Mouse (Mus musculus) gastrocnemius, adult 2 months (tissue): ENCODE data around the gene Tead3. TPM values are rescaled to one million over a fixed set of nuclear protein-coding genes. Genes with fewer than 3 reads are reported as not detected.

ENCODE experiments used
- DNase-seq: peaks from one replicate; pipeline ENCODE4 v3.0.0; 2022
- H3K27ac ChIP-seq: fragments of 200-600 bp; 2 replicates; pipeline ENCODE4 v1.8.1; 2022; ENCODE audit warnings: mild to moderate bottlenecking
- H3K4me3 ChIP-seq: fragments of 200-600 bp; 2 replicates; pipeline ENCODE4 v1.8.1; 2022; ENCODE audit warnings: mild to moderate bottlenecking, moderate library complexity
- CTCF ChIP-seq: fragments of 200-600 bp; IDR thresholded peaks from 2 replicates; pipeline ENCODE4 v1.8.1; 2022; ENCODE audit warnings: antibody characterized with exemption, mild to moderate bottlenecking, moderate library complexity
- intact Hi-C: fragments of 180-260 bp; cut with DNase I; formaldehyde crosslinking; loops from one replicate; pipeline ENCODE4 v1.15.1; 2025
- total RNA-seq, 2 experiments: library from RNA; stranded (reverse); gene quantifications; 2 replicates each; pipeline ENCODE4 v1.2.3; 2021

The Tead3 gene
- total RNA-seq, 2 experiments from 2014 or later, result 6.9 to 7.4 TPM

DNA sequence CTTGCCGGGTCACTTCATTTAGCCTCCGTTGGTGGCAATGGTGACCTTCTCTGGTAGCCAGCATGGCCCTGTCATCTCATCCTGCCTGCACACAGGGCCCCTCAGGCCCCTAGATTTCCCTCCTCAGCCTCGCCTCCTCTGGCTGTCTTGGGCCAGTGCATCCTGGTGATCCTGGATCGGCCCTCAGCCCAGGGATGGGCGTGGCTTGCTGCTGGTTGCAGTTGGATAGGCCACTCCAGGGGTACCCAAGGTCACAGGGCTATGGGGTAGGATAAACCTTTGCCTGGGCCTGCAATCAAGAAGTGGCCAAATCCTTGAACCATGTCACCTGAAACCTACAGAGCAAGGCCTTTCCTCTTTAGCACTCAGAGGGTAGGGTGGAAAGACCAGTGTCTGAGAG lies 63.7 kb downstream of the Tead3 start:
- intact Hi-C loops, result no loop called here
- peak; percentile 50 for DNase-seq
- peak overlapping the region; percentile 43; the same call in 1 of the 2 replicates for H3K27ac ChIP-seq
- TF ChIP-seq CTCF, result no peak
- no peak overlapping the region for H3K4me3 ChIP-seq

DNA sequence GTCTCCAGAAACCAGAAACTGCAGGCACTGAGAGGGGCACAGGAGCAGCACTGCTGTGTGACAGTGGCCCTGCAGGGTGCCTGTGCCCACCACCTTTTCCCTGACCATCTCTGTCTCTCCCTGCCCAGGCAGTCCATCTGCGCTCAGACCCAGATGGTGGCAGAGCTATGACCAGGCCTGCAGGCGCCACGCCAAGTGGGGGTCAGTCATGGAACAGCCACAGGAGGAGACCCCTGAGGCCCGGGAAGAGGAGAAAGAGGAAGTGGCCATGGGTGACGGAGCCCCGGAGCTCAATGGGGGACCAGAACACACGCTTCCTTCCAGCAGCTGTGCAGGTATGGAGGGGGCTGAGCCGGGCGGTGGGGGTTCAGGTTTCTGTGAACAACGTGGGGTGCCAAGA lies 64.5 kb downstream of the Tead3 start:
- TF ChIP-seq CTCF, result no peak
- H3K4me3 ChIP-seq, result no peak overlapping the region
- H3K27ac ChIP-seq, result peak overlapping the region; percentile 24; the same call in 1 of the 2 replicates
- no peak for DNase-seq
- intact Hi-C loops, result no loop called here

DNA sequence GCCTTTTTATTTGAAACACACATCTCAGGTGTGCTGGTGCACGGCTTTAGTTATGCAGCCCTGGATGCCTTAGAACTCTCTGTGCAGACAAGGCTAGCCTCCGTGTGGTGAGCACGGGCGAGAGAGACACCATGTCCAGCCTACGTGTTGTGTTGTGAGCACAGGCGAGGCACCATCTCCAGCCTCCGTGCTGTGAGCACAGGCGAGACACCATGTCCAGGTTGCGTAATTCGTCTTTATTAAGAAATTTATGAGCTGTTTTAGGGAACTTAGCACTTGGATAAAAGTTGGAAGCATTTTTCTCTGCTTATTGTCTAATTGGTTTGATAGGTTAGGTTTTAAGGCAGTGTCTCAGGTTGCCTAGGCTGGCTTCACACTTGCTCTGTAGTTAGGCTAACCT lies 67.4 kb downstream of the Tead3 start:
- intact Hi-C loops, result no loop called here
- Histone ChIP-seq H3K27ac (no peak overlapping the region), H3K4me3 (no peak overlapping the region)
- no peak for DNase-seq
- no peak for TF ChIP-seq CTCF

DNA sequence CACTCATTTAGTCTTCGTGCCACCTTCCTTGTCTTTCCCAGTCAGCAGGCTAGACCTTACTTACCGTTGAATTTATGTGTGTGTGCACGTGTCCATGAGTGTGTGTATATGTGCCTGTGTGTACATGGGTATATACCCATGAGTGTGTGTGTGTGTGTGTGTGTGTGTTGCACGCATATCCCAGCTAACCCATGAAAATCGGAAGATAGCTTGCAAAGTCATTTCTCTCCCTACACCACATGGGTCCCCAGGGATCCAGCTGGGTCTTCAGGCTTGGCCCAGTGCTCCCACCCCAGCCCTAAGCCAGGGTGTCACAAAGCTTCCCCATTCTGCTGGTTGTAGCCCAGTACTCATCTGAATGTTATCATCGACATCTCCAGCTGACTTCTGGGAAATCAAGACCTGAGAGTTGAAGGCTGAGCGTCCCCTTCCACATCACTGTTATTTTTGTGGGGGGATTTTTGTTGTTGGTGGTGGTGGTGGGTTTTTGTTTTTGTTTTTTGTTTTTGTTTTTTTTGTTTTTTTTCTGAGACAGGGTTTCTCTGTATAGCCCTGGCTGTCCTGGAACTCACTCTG lies 68.7 kb downstream of the Tead3 start:
- TF ChIP-seq CTCF, result no peak
- no peak for DNase-seq
- Histone ChIP-seq H3K4me3 (no peak overlapping the region), H3K27ac (no peak overlapping the region)
- intact Hi-C loops, result no loop called here

Other genes starting within 250 kb of the Tead3 start
- gene Scube3, start 208.7 kb downstream of the Tead3 start, total RNA-seq, result under 1 TPM; 0.17 to 0.20 TPM
- 10 to 100 TPM; 12.9 to 13.9 TPM for gene Zfp523, start 173.7 kb downstream of the Tead3 start, total RNA-seq
- gene Def6, start 143.0 kb downstream of the Tead3 start, total RNA-seq, result 1 to 10 TPM; 1.5 to 1.6 TPM
- 10 to 100 TPM; 29.1 to 30.7 TPM for gene Ppard, start 118.1 kb downstream of the Tead3 start, total RNA-seq
- gene Fance, start 37.3 kb downstream of the Tead3 start, total RNA-seq, result 10 to 100 TPM in 1 of 2 experiments, 1 to 10 TPM in 1; 9.4 to 11.2 TPM
- gene Rpl10a, start 22.3 kb downstream of the Tead3 start, total RNA-seq, result 100 to 1,000 TPM; 382 to 410 TPM
- gene Tulp1, start 14.4 kb upstream of the Tead3 start, total RNA-seq, result not detected
- 100 to 1,000 TPM; 106 to 153 TPM for gene Fkbp5, start 166.7 kb upstream of the Tead3 start, total RNA-seq
- not detected for gene Armc12, start 180.0 kb upstream of the Tead3 start, total RNA-seq
- gene Clpsl2, start 198.6 kb upstream of the Tead3 start, total RNA-seq, result not detected
- gene Clps, start 209.9 kb upstream of the Tead3 start, total RNA-seq, result not detected
- gene Lhfpl5, start 224.8 kb upstream of the Tead3 start, total RNA-seq, result not detected